Mouse (Mus musculus): Measurements from ENCODE around the gene Id2. TPM values are rescaled to one million over a fixed set of nuclear protein-coding genes. Genes with fewer than 3 reads are reported as not detected.
A peak's percentile ranks its signal among the peaks of the same experiment; 100 is the strongest.

The Id2 gene
- polyA plus RNA-seq, 1 experiment: 188 TPM

GRCm38 (mm10) chr12:25092027-25092704, 4.8 kb downstream of the Id2 start:
- DNase-seq (ENCODE audit: extremely low spot score in 1 of 2, low spot score in 1 of 2): peak; percentile 77 to 94

- no peak for DNase-seq (ENCODE audit: extremely low spot score in 1 of 2, low spot score in 1 of 2)
These were observed 7.5 kb downstream of the Id2 start for GRCm38 (mm10) chr12:25089433-25089832.

- DNase-seq (ENCODE audit: extremely low spot score in 1 of 2, low spot score in 1 of 2): no peak
These were observed 10.0 kb downstream of the Id2 start for GRCm38 (mm10) chr12:25086966-25087365.

GRCm38 (mm10) chr12:25083260-25084178, 13.4 kb downstream of the Id2 start:
- DNase-seq (ENCODE audit: extremely low spot score in 1 of 2, low spot score in 1 of 2): no peak

- DNase-seq (ENCODE audit: extremely low spot score in 1 of 2, low spot score in 1 of 2): peak in 1 of 2 experiments; percentile 70
These were observed 22.6 kb downstream of the Id2 start for GRCm38 (mm10) chr12:25074344-25074743.

GRCm38 (mm10) chr12:25073374-25073773, 23.6 kb downstream of the Id2 start:
- no peak for DNase-seq (ENCODE audit: extremely low spot score in 1 of 2, low spot score in 1 of 2)

GRCm38 (mm10) chr12:25062264-25062663, 34.7 kb downstream of the Id2 start:
- no peak for DNase-seq (ENCODE audit: extremely low spot score in 1 of 2, low spot score in 1 of 2)

- no peak for DNase-seq (ENCODE audit: extremely low spot score in 1 of 2, low spot score in 1 of 2)
These were observed 36.0 kb downstream of the Id2 start for GRCm38 (mm10) chr12:25060901-25061300.

- peak in 1 of 2 experiments; percentile 35 for DNase-seq (ENCODE audit: extremely low spot score in 1 of 2, low spot score in 1 of 2)
These were observed 37.3 kb downstream of the Id2 start for GRCm38 (mm10) chr12:25059487-25060200.

GRCm38 (mm10) chr12:25054963-25055362, 42.0 kb downstream of the Id2 start:
- DNase-seq (ENCODE audit: extremely low spot score in 1 of 2, low spot score in 1 of 2): no peak

- no peak for DNase-seq (ENCODE audit: extremely low spot score in 1 of 2, low spot score in 1 of 2)
These were observed 42.4 kb downstream of the Id2 start for GRCm38 (mm10) chr12:25054511-25054910.

- no peak for DNase-seq (ENCODE audit: extremely low spot score in 1 of 2, low spot score in 1 of 2)
These were observed 47.7 kb downstream of the Id2 start for GRCm38 (mm10) chr12:25049253-25049652.

- DNase-seq (ENCODE audit: extremely low spot score in 1 of 2, low spot score in 1 of 2): no peak
These were observed 52.4 kb downstream of the Id2 start for GRCm38 (mm10) chr12:25044579-25044978.

- DNase-seq (ENCODE audit: extremely low spot score in 1 of 2, low spot score in 1 of 2): no peak
These were observed 52.9 kb downstream of the Id2 start for GRCm38 (mm10) chr12:25044056-25044455.

Other genes with a start within 250 kb of the Id2 start
- gene Kidins220, start 122.2 kb downstream of the Id2 start, polyA plus RNA-seq (2012; rRNA removed): 221 and 222 TPM in 2 replicates

All from frontal cortex, adult 2 months (tissue).